Mouse (Mus musculus): ENCODE results near the gene Jmjd4. TPM values are rescaled to one million over a fixed set of nuclear protein-coding genes. Genes with fewer than 3 reads are reported as not detected.
A peak's percentile ranks its signal among the peaks of the same experiment; 100 is the strongest.

The Jmjd4 gene
- polyA plus RNA-seq, 1 experiment from 2014 or later: 15.1 TPM

- no peaks in the 10 kb centered on the region for H3K27me3 ChIP-seq (ENCODE audit: control insufficient read depth, insufficient read depth, low read length)
- no peaks in the 10 kb centered on the region for H3K4me1 ChIP-seq (ENCODE audit: control insufficient read depth, insufficient read depth, low read length)
- H3K36me3 ChIP-seq (ENCODE audit: control insufficient read depth, insufficient read depth, low read length): peaks cover 60% of the 10 kb centered on the region
- no peak overlapping the region for H3K4me3 ChIP-seq (ENCODE audit: low read length)
- H3K9me3 ChIP-seq (ENCODE audit: control insufficient read depth, low read length): no peaks in the 10 kb centered on the region
- 88% methylated on average over 8 of the region's 8 CpGs for WGBS
- H3K27ac ChIP-seq (ENCODE audit: low read depth, low read length): no peak overlapping the region
- ATAC-seq (ENCODE audit: low FRiP score, low TSS enrichment): no peak
- H3K4me2 ChIP-seq (replicated peaks; ENCODE audit: low read depth, low read length): no peak overlapping the region
- no peak overlapping the region for H3K9ac ChIP-seq (ENCODE audit: low read depth, low read length)
Measured at GRCm38 (mm10) chr11:59486222-59486621, 36.4 kb downstream of the Jmjd4 start.

DNA sequence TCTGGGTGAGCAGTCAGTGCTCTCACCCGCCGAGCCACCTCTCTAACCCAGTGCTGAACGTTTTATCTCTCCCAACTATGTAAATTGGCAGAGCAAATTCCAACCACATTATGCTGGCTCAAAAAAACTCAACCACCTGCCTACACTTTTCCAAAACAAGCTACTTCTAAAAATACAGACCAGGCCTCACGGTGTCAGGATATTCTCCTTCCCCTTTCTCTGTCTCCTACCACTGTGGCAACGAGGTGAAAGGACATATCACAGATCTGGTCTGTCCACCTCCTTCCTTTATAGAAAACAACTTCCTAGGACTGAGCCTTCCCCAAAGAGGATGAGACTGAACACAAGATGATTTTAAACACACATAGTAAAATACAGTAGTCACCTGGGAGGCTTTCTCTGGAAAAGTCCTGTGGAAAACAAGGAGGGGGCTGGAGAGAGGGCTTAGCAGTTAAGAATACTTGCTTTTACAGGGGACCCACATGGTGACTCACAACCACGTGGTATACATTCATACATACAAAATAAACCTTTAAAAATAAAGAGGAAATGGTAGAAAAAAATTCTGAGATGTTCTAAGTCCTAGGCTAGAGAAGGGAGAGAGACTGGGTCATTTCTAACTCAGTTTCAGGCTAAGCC is 46.9 kb downstream of the Jmjd4 start:
- WGBS: 88% methylated on average over 6 of the region's 6 CpGs
- no peaks in the 10 kb centered on the region for H3K27me3 ChIP-seq (ENCODE audit: control insufficient read depth, insufficient read depth, low read length)
- H3K36me3 ChIP-seq (ENCODE audit: control insufficient read depth, insufficient read depth, low read length): peaks cover 99% of the 10 kb centered on the region
- no peak overlapping the region for H3K27ac ChIP-seq (ENCODE audit: low read depth, low read length)
- H3K4me3 ChIP-seq (ENCODE audit: low read length): no peak overlapping the region
- no peak overlapping the region for H3K4me2 ChIP-seq (replicated peaks; ENCODE audit: low read depth, low read length)
- H3K9ac ChIP-seq (ENCODE audit: low read depth, low read length): no peak overlapping the region
- no peak for ATAC-seq (ENCODE audit: low FRiP score, low TSS enrichment)
- H3K4me1 ChIP-seq (ENCODE audit: control insufficient read depth, insufficient read depth, low read length): no peaks in the 10 kb centered on the region
- H3K9me3 ChIP-seq (ENCODE audit: control insufficient read depth, low read length): no peaks in the 10 kb centered on the region

DNA sequence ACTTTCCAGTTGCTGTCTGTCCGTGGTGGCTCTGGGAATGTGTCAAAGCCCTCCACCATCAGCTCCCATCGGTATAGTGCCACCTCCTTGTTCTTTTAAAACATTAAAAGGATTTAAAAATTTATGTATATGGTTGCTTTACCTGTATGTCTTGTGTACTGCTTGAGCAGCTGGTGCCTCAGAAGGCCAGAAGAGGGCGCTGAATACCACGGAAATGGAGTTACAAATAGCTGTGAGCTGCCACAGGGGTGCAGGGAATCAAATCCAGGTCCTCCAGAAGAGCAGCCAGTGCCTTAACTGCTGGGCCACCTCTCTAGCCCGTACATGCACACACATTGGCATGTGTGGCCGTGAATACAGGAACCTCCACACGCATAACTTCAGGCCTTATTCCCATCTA is 47.9 kb downstream of the Jmjd4 start:
- WGBS: 91% methylated on average over 7 of the region's 7 CpGs
- ATAC-seq (ENCODE audit: low FRiP score, low TSS enrichment): no peak
- H3K4me3 ChIP-seq (ENCODE audit: low read length): no peak overlapping the region

DNA sequence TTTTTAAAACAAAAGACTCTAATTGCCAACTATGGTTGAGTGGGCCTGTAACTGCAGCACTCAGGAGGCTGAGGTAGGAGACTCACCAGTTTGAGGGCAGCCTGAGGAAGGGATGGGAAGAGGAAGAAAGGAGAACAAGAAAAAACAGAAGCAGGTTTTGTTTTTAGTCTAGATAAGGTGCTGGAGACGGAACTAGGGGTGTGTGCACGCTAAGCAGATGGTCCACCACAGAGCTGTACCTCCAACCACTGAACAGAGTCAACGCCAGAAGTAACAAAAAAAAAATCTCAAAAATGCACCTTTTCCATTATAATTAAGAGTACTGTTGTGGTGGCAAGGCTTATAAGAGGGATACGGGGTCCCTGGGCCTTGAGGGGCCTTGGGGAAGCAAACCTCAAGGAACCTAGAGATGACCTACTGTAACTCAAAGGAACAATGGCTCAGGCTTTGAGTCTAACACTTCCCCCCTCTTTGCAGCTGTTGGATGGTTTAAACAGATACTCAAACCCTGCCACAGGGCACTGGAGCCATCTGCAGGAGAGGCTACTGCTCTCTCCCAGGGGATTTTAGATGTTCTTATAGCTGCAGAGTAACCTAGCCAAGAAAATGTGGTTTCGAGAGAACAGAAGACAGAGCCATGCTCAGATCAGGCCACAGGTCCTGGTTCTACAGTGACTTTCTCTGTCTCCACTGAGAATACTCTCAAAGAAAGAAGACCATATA is 52.3 kb downstream of the Jmjd4 start:
- ATAC-seq (ENCODE audit: low FRiP score, low TSS enrichment): no peak
- Histone ChIP-seq H3K4me2 (replicated peaks; ENCODE audit: low read depth, low read length) (no peak overlapping the region), H3K9ac (ENCODE audit: low read depth, low read length) (no peak overlapping the region), H3K27me3 (ENCODE audit: control insufficient read depth, insufficient read depth, low read length) (no peaks in the 10 kb centered on the region), H3K27ac (ENCODE audit: low read depth, low read length) (no peak overlapping the region), H3K9me3 (ENCODE audit: control insufficient read depth, low read length) (no peaks in the 10 kb centered on the region), H3K4me3 (ENCODE audit: low read length) (no peak overlapping the region), H3K36me3 (ENCODE audit: control insufficient read depth, insufficient read depth, low read length) (peaks cover 72% of the 10 kb centered on the region), H3K4me1 (ENCODE audit: control insufficient read depth, insufficient read depth, low read length) (peaks cover 9% of the 10 kb centered on the region; the same call in 1 of the 2 replicates)
- WGBS: 94% methylated on average over 5 of the region's 5 CpGs

More for the DNA sequence above, 47.9 kb downstream of the Jmjd4 start:
- H3K4me1 ChIP-seq (ENCODE audit: control insufficient read depth, insufficient read depth, low read length): no peaks in the 10 kb centered on the region
- H3K9ac ChIP-seq (ENCODE audit: low read depth, low read length): no peak overlapping the region
- no peaks in the 10 kb centered on the region for H3K9me3 ChIP-seq (ENCODE audit: control insufficient read depth, low read length)
- no peak overlapping the region for H3K27ac ChIP-seq (ENCODE audit: low read depth, low read length)
- H3K36me3 ChIP-seq (ENCODE audit: control insufficient read depth, insufficient read depth, low read length): peaks cover 99% of the 10 kb centered on the region
- H3K27me3 ChIP-seq (ENCODE audit: control insufficient read depth, insufficient read depth, low read length): no peaks in the 10 kb centered on the region
- no peak overlapping the region for H3K4me2 ChIP-seq (replicated peaks; ENCODE audit: low read depth, low read length)

DNA sequence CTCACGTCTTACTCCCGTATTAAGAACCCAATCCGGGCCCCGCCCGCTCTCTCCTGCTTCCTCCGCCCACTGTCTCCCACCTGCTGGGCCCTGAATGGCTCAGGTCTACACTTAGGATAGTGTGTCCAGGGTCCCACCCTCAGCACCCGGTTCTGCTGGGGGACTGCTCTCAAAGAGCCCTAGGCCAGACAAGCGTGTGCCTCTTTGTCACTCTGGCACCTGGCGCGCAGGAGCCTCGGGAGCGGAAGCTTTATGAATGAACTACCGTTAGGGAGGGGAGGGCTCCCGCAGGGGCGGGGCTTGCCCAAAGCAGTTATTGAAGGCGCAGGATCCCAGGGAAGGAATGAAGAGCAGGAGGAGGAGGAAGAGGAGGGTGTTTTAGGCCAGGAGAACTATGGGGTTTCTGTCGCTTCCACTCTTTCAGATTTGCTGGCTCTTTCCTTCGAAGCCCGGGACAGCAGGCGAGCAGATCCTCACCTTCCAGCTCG is 55.5 kb downstream of the Jmjd4 start:
- peaks cover 13% of the 10 kb centered on the region; the same call in 1 of the 2 replicates for H3K4me1 ChIP-seq (ENCODE audit: control insufficient read depth, insufficient read depth, low read length)
- no peaks in the 10 kb centered on the region for H3K9me3 ChIP-seq (ENCODE audit: control insufficient read depth, low read length)
- peaks cover 40% of the 10 kb centered on the region for H3K36me3 ChIP-seq (ENCODE audit: control insufficient read depth, insufficient read depth, low read length)
- peak overlapping the region; percentile 95 for H3K9ac ChIP-seq (ENCODE audit: low read depth, low read length)
- peak overlapping the region; percentile 88 for H3K4me2 ChIP-seq (replicated peaks; ENCODE audit: low read depth, low read length)
- H3K27me3 ChIP-seq (ENCODE audit: control insufficient read depth, insufficient read depth, low read length): no peaks in the 10 kb centered on the region
- peak; percentile 42 for ATAC-seq (ENCODE audit: low FRiP score, low TSS enrichment)
- peak overlapping the region; percentile 93 for H3K27ac ChIP-seq (ENCODE audit: low read depth, low read length)
- peak overlapping the region; percentile 84 for H3K4me3 ChIP-seq (ENCODE audit: low read length)
- under 1% methylated on average over 21 of the region's 21 CpGs for WGBS

DNA sequence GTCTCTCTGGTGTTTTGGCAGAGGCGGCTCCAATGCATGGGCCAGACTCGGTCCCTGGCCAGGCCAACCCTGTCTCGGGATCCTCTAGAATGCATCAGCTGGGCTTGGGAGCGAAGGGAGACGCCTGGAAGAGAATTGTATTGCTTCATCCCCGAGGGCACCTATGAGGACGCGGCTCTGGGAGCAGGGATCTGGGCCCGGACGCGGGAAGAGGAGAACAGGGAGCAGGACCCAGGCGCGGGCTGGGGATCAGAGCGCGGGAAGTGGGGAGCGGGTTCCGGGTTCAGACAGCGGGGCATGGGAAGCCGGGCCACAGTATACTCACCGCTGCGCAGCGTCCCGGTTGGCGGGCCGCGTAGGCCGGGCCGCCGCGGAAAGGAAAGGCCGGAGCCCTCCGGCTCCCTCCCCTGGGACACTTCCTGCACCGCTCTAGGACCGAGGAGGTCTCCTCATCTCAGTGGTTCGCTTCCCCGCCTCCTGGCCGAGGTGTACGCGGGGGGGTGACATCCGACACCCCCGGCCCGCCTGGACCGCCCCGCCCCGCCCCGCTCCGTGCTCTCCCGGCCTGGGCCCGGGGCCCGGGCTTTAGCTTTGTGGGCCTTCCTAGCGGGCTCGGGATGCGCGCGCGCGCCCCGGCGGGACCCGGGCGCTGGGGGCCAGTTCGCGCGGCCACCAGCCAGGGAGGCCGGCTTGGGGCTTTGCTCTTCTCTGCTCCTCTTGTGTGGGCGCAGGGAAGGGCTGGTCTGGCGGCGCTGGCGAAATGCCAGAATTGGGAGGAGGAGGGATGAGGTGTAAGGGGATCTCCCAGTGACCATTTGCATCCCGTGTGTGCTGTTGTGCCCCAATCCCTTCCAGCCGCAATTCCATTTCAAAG is 56.2 kb downstream of the Jmjd4 start:
- ATAC-seq (ENCODE audit: low FRiP score, low TSS enrichment): peak; percentile 96
- Histone ChIP-seq H3K4me2 (replicated peaks; ENCODE audit: low read depth, low read length) (peak overlapping the region; percentile 88), H3K27ac (ENCODE audit: low read depth, low read length) (peak overlapping the region; percentile 93), H3K4me3 (ENCODE audit: low read length) (peak overlapping the region; percentile 84), H3K9ac (ENCODE audit: low read depth, low read length) (peak overlapping the region; percentile 95), H3K36me3 (ENCODE audit: control insufficient read depth, insufficient read depth, low read length) (peaks cover 39% of the 10 kb centered on the region), H3K9me3 (ENCODE audit: control insufficient read depth, low read length) (no peaks in the 10 kb centered on the region), H3K27me3 (ENCODE audit: control insufficient read depth, insufficient read depth, low read length) (no peaks in the 10 kb centered on the region), H3K4me1 (ENCODE audit: control insufficient read depth, insufficient read depth, low read length) (peaks cover 13% of the 10 kb centered on the region; the same call in 1 of the 2 replicates)
- under 1% methylated on average over 60 of the region's 71 CpGs for WGBS

DNA sequence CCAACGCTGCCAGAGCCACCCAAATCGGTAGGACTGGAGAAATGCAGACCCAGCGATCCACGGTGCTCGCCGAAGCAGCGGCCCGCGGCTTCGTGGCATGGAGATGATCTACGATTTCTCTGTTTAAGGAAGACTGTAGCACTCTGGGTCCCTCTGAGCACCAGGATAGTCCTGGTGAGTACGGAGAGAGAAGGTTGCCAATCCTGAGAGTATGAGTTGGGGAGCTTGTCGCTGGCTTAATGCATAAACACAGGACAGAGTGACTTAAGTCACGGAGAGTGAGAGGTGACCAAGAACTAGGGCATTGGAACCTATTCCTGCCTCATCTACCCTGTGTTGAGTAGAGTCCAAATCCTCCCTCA is 56.8 kb downstream of the Jmjd4 start:
- peak overlapping the region; percentile 84 for H3K4me3 ChIP-seq (ENCODE audit: low read length)
- ATAC-seq (ENCODE audit: low FRiP score, low TSS enrichment): peak; percentile 3; the same call in 1 of the 2 replicates
- peak overlapping the region; percentile 95 for H3K9ac ChIP-seq (ENCODE audit: low read depth, low read length)
- WGBS: under 1% methylated on average over 14 of the region's 14 CpGs
- peaks cover 13% of the 10 kb centered on the region; the same call in 1 of the 2 replicates for H3K4me1 ChIP-seq (ENCODE audit: control insufficient read depth, insufficient read depth, low read length)
- H3K27me3 ChIP-seq (ENCODE audit: control insufficient read depth, insufficient read depth, low read length): no peaks in the 10 kb centered on the region
- peak overlapping the region; percentile 88 for H3K4me2 ChIP-seq (replicated peaks; ENCODE audit: low read depth, low read length)
- peaks cover 36% of the 10 kb centered on the region for H3K36me3 ChIP-seq (ENCODE audit: control insufficient read depth, insufficient read depth, low read length)
- H3K9me3 ChIP-seq (ENCODE audit: control insufficient read depth, low read length): no peaks in the 10 kb centered on the region
- H3K27ac ChIP-seq (ENCODE audit: low read depth, low read length): peak overlapping the region; percentile 93
